Mouse (Mus musculus): Measurements from ENCODE around the gene Spcs1. TPM values are rescaled to one million over a fixed set of nuclear protein-coding genes. Genes with fewer than 3 reads are reported as not detected.

The Spcs1 gene
- polyA plus RNA-seq, 1 experiment = 203 TPM

DNA sequence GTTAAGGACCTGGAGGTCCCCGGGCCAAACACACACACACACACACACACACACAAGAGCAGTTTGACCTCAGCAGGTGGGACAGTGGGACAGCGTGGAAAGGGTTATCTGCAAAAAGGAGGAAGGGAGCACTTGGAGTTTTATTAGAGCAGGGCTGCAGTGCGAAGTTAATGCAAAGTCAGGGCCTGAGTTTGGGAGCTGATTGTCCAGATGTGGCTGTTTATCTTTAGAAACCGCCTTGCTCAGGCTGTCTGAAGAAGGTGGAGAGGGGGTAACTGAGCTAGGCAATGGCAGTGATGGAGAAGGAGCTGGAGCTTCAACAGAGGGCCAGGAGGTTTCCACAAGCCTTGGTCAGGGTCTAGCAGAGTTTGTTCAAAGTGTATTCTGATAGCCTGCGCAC is 5.3 kb upstream of the Spcs1 start:
- no peak for TF ChIP-seq CTCF (IDR thresholded peaks at IDR 0.05; ENCODE audit: borderline replicate concordance, extremely low read depth, insufficient read depth, insufficient read length)
- TF ChIP-seq POLR2A (IDR thresholded peaks at IDR 0.05; ENCODE audit: borderline replicate concordance, extremely low read depth, insufficient read depth, insufficient read length, poor library complexity, severe bottlenecking) = no peak
- DNase-seq (ENCODE audit: low read depth) = no peak

GRCm38 (mm10) chr14:31004527-31004926 is 3.1 kb upstream of the Spcs1 start:
- TF ChIP-seq CTCF (IDR thresholded peaks at IDR 0.05; ENCODE audit: borderline replicate concordance, extremely low read depth, insufficient read depth, insufficient read length) = no peak
- no peak for TF ChIP-seq POLR2A (IDR thresholded peaks at IDR 0.05; ENCODE audit: borderline replicate concordance, extremely low read depth, insufficient read depth, insufficient read length, poor library complexity, severe bottlenecking)
- no peak for DNase-seq (ENCODE audit: low read depth)

DNA sequence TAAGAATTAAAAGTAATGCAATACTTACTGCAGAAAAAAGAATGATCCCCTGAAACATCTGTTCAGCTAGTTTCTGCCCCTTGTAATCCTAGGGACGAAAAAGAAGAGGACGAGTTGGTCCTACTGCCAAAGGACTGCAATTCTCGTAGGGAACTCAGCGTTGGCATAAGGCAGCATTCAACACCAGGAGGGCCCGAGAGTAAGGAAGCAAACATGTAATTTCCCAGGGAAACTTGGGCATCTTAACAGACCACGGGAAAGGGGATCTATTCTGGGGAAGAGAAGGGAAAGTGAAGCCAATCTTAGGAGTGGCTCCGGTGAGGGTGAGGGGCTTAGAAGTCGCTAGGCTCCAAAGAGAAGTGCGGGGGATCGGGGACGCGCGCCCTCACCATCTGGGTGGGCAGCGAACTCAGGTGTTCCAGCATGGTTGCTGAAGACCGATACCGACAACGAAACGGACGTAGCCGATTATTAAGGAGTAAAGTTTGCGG is 611 bp downstream of the Spcs1 start:
- TF ChIP-seq CTCF (IDR thresholded peaks at IDR 0.05; ENCODE audit: borderline replicate concordance, extremely low read depth, insufficient read depth, insufficient read length) (peak; percentile 6; the same call in 1 of the 2 replicates), POLR2A (IDR thresholded peaks at IDR 0.05; ENCODE audit: borderline replicate concordance, extremely low read depth, insufficient read depth, insufficient read length, poor library complexity, severe bottlenecking) (no peak)
- no peak for DNase-seq (ENCODE audit: low read depth)

DNA sequence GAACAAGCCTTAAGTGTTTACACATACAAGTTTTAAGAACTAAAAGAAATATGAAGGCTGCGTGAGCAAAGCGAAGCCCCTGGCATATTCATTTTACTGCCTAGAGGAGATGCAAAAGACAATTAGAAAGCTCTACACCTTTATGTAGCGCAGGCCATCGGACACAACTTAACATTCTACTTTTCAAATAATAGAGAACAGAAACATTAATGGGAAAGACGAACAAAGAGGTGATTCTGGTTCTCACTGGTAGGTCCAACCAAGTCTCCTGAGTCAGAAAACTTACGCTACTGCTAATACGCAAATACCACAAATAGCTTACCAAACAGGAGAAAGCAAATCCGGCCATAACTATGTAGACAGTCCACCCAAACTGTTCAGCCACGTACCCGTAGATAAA is 1.1 kb downstream of the Spcs1 start:
- TF ChIP-seq POLR2A (IDR thresholded peaks at IDR 0.05; ENCODE audit: borderline replicate concordance, extremely low read depth, insufficient read depth, insufficient read length, poor library complexity, severe bottlenecking) = no peak
- no peak for DNase-seq (ENCODE audit: low read depth)

DNA sequence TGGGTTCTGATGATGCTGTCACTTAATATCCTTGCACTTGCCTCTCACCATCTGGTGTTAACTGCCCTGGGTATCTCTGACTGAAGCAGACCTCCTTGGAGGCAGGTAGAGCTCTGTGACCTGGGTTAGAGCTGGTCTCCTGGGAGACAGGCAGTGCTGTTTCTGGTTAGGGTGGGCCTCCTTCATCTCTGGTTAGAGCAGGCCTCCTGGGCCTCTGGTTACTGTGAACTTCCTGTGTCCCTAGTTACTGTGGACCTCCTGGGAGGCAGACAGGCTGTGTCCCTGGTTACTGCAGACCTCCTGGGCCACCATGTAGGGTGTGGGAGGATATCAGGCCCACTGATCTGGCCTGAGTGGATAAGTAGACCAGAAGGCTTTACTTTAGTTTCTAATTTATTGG is 5.1 kb downstream of the Spcs1 start:
- no peak for DNase-seq (ENCODE audit: low read depth)
- TF ChIP-seq CTCF (IDR thresholded peaks at IDR 0.05; ENCODE audit: borderline replicate concordance, extremely low read depth, insufficient read depth, insufficient read length) (no peak), POLR2A (IDR thresholded peaks at IDR 0.05; ENCODE audit: borderline replicate concordance, extremely low read depth, insufficient read depth, insufficient read length, poor library complexity, severe bottlenecking) (no peak)

DNA sequence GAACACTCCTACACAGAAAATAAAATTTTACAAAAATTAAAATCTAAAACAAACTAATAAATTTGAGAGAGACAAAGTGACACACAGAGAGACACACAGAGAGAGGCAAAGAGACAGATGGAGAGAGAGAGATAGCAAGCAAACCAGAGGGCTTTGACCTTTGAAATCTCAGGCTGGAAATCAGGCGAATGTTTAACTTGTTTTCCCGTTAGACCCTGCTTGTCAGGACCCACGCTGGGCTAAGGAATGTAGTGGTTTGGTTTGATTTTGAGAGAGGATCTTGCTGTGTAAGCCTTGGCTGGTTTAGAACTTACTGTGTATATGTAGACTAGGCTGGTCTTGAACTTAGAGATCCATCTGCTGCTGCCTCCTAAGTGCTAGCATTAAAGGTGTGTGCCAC is 25.2 kb downstream of the Spcs1 start:
- no peak for DNase-seq (ENCODE audit: low read depth)
- TF ChIP-seq CTCF (IDR thresholded peaks at IDR 0.05; ENCODE audit: borderline replicate concordance, extremely low read depth, insufficient read depth, insufficient read length) = no peak
- no peak for TF ChIP-seq POLR2A (IDR thresholded peaks at IDR 0.05; ENCODE audit: borderline replicate concordance, extremely low read depth, insufficient read depth, insufficient read length, poor library complexity, severe bottlenecking)

DNA sequence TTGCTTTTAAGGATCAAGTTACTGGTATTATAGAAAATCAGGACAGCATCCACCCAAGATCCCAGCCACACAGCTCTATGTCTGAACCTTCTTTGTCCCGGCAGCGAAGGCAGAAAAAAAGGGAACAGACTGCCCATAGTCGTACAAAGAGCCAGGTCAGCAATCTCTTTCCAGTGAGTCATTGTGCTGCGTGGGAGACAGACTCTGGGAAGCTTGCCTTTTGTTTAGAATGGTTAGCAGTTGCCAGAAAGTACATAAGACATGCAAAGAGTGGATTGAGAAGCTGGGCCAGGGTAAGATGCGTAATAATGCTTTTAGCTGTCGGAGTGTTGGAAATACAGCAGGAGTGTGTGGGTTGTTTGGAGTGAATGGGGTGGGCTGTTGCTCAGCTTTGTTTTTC is 27.3 kb downstream of the Spcs1 start:
- DNase-seq (ENCODE audit: low read depth) = peak; percentile 73

DNA sequence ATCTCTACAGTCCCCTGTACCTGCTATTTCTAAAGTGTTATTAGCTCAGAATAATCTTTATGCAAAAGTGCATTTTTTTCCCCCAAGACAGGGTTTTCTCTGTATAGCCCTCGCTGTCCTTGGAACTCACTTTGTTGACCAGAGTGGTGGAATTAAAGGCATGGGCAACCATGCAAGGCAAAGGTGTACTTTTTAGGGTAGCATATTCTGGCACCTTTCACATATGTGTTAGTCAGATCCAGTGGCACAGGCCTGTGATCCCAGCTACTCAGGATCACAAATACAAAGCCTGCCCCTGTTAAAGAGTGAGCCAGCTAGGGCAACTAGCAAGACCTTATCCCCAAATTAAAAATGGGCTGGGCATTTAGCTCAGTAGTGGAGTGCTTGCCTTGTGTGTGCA is 41.1 kb downstream of the Spcs1 start:
- no peak for TF ChIP-seq CTCF (IDR thresholded peaks at IDR 0.05; ENCODE audit: borderline replicate concordance, extremely low read depth, insufficient read depth, insufficient read length)
- TF ChIP-seq POLR2A (IDR thresholded peaks at IDR 0.05; ENCODE audit: borderline replicate concordance, extremely low read depth, insufficient read depth, insufficient read length, poor library complexity, severe bottlenecking) = no peak
- DNase-seq (ENCODE audit: low read depth) = no peak

More for the DNA sequence above, 27.3 kb downstream of the Spcs1 start:
- TF ChIP-seq POLR2A (IDR thresholded peaks at IDR 0.05; ENCODE audit: borderline replicate concordance, extremely low read depth, insufficient read depth, insufficient read length, poor library complexity, severe bottlenecking) (no peak), CTCF (IDR thresholded peaks at IDR 0.05; ENCODE audit: borderline replicate concordance, extremely low read depth, insufficient read depth, insufficient read length) (no peak)

- DNase-seq (ENCODE audit: low read depth) = no peak
- TF ChIP-seq POLR2A (IDR thresholded peaks at IDR 0.05; ENCODE audit: borderline replicate concordance, extremely low read depth, insufficient read depth, insufficient read length, poor library complexity, severe bottlenecking) = no peak
- no peak for TF ChIP-seq CTCF (IDR thresholded peaks at IDR 0.05; ENCODE audit: borderline replicate concordance, extremely low read depth, insufficient read depth, insufficient read length)
These were observed 42.4 kb downstream of the Spcs1 start for GRCm38 (mm10) chr14:30959031-30959430.

GRCm38 (mm10) chr14:30958517-30958916 is 43.0 kb downstream of the Spcs1 start:
- TF ChIP-seq CTCF (IDR thresholded peaks at IDR 0.05; ENCODE audit: borderline replicate concordance, extremely low read depth, insufficient read depth, insufficient read length) (no peak), POLR2A (IDR thresholded peaks at IDR 0.05; ENCODE audit: borderline replicate concordance, extremely low read depth, insufficient read depth, insufficient read length, poor library complexity, severe bottlenecking) (no peak)
- DNase-seq (ENCODE audit: low read depth) = no peak

DNA sequence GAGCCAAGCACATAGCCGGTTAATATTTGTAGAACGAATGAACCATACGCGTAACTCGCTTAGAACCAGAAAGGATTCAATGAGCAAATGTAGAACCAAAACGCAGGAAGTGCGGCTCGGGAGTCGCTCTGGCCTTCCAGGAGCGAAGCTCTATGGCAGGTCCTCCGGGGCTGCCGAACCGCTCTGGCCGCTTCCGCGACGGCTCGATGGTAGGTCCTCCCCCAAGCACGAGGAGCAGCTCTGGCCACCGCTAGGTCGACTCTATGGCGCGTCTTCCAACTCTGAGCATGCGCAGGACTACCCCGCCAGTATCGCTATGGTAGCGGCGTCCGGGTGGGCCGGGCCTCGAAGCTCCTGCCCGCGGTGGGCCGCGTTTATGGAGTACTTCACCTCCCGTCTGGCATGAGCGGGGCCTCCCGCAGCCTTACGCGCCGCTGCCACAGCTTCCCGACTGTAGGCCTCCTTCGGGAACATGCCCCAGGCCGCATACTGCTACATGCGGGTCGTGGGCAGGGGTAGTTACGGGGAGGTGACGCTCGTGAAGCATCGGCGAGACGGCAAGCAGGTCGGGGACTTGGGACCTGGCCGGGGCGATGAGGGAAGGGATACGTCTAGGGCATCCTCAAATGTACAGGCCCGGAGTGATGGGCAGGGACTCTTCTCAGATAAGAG is 50.2 kb downstream of the Spcs1 start, which contains the start of gene Nek4:
Gene Nek4, plus strand, starts transcription at position 224 of the 672 bp plus-strand sequence.
- peak; percentile 71; the same call in 1 of the 2 replicates for TF ChIP-seq POLR2A (IDR thresholded peaks at IDR 0.05; ENCODE audit: borderline replicate concordance, extremely low read depth, insufficient read depth, insufficient read length, poor library complexity, severe bottlenecking)
- 0 out of 2 replicates have a peak, but pooled peaks have one; percentile 21 for TF ChIP-seq CTCF (IDR thresholded peaks at IDR 0.05; ENCODE audit: borderline replicate concordance, extremely low read depth, insufficient read depth, insufficient read length)
- peak; percentile 99 for DNase-seq (ENCODE audit: low read depth)

DNA sequence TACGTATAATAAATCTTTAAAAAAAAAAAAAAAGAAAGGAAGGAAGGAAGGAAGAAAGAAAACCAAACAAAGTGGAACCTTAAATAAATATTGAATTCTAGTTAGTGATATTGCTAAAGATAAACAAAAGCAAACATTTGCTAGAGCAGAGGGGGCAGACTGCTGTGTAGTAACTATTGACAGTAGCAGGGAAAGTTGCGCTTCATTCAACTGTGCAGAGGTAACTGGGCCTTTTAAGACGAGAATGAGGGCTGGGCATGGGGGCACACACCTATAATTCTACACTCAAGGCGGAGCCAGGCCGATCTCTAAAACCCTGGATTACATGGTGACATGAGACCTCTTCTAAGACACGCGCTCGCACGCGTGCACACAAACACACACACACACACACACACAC is 51.5 kb downstream of the Spcs1 start:
- DNase-seq (ENCODE audit: low read depth) = no peak
- no peak for TF ChIP-seq POLR2A (IDR thresholded peaks at IDR 0.05; ENCODE audit: borderline replicate concordance, extremely low read depth, insufficient read depth, insufficient read length, poor library complexity, severe bottlenecking)
- TF ChIP-seq CTCF (IDR thresholded peaks at IDR 0.05; ENCODE audit: borderline replicate concordance, extremely low read depth, insufficient read depth, insufficient read length) = no peak

Other genes with a start within 250 kb of the Spcs1 start
- gene Tmem110, start 176.1 kb downstream of the Spcs1 start, polyA plus RNA-seq (2012; rRNA removed) = 23.9 and 28.4 TPM in 2 replicates
- gene Mustn1, start 122.5 kb downstream of the Spcs1 start, polyA plus RNA-seq (2012; rRNA removed) = 0.60 and 0.78 TPM in 2 replicates
- 0.04 and 0.10 TPM in 2 replicates for gene Itih4, start 115.2 kb downstream of the Spcs1 start, polyA plus RNA-seq (2012; rRNA removed)
- gene Itih3, start 77.9 kb downstream of the Spcs1 start, polyA plus RNA-seq (2012; rRNA removed) = 0.47 and 1.7 TPM in 2 replicates
- gene Itih1, start 58.4 kb downstream of the Spcs1 start, polyA plus RNA-seq (2012; rRNA removed) = 0.03 TPM in 1 of 2 replicates, not detected in the other
- gene Nek4, start 50.3 kb downstream of the Spcs1 start, polyA plus RNA-seq (2012; rRNA removed) = 11.1 and 13.3 TPM in 2 replicates
- 100 and 116 TPM in 2 replicates for gene Glt8d1, start 272 bp downstream of the Spcs1 start, polyA plus RNA-seq (2012; rRNA removed)
- gene Pbrm1, start 17.5 kb upstream of the Spcs1 start, polyA plus RNA-seq (2012; rRNA removed) = 40.4 and 48.8 TPM in 2 replicates
- gene Gnl3, start 17.5 kb upstream of the Spcs1 start, polyA plus RNA-seq (2012; rRNA removed) = 60.1 and 76.3 TPM in 2 replicates
- gene Smim4, start 127.3 kb upstream of the Spcs1 start, polyA plus RNA-seq (2012; rRNA removed) = 31.2 and 46.2 TPM in 2 replicates
- gene Nt5dc2, start 129.4 kb upstream of the Spcs1 start, polyA plus RNA-seq (2012; rRNA removed) = 369 and 407 TPM in 2 replicates
- gene Stab1, start 167.0 kb upstream of the Spcs1 start, polyA plus RNA-seq (2012; rRNA removed) = 28.7 and 35.1 TPM in 2 replicates
- gene Tnnc1, start 206.6 kb upstream of the Spcs1 start, polyA plus RNA-seq (2012; rRNA removed) = 4.6 and 6.3 TPM in 2 replicates
- gene Nisch, start 215.3 kb upstream of the Spcs1 start, polyA plus RNA-seq (2012; rRNA removed) = 362 and 506 TPM in 2 replicates
- 1.7 and 2.7 TPM in 2 replicates for gene Sema3g, start 216.2 kb upstream of the Spcs1 start, polyA plus RNA-seq (2012; rRNA removed)
- gene Phf7, start 249.6 kb upstream of the Spcs1 start, polyA plus RNA-seq (2012; rRNA removed) = 7.4 and 8.7 TPM in 2 replicates
- 136 and 158 TPM in 2 replicates for gene Bap1, start 249.8 kb upstream of the Spcs1 start, polyA plus RNA-seq (2012; rRNA removed)

Data from brain, embryonic 14.5 days (tissue).